Mouse (Mus musculus): ENCODE data around the gene Plac8.

The Plac8 gene

DNA sequence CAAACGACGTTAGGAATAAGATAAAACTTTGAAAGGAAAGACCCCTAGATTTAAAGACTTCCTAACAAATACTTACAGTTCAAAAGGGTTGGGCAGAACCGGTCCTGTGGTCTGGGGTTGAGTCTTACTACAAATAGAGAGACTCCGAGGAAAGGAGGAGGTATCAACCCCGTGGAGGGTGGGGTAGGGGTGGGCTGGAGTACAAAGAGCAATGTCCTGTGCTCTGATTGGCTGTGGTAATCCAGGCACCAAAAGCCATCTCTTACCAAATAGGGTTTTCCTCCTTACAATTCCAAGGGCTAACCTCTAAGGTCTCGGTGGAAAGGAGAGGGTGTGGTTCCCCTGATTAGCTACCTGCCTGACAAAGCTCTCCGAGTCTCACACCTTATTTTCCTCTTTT is at the start of gene Plac8:
Gene Plac8 (minus strand): TSS at position 177 of the 400 bp plus-strand sequence.
- no peak for DNase-seq

DNA sequence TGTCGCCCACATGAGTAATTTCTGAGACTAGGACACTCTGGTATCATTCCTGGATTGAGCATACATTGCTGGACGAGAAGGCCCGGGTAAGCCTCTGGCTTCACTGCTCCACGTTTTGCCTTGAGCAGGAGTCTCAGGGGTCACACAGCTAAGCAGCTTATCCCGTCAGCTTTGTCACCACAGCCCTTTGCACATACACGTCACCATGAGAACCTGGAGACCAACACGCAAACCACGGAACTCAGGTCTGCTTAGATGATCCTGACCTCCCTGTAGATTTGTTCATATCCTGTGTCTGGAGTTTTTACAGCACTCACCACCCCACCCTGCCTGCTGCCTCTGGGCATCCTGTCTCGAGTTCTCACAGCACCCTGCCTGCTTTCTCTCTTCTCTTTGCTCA is 48.9 kb upstream of the Plac8 start:
- no peak for DNase-seq

DNA sequence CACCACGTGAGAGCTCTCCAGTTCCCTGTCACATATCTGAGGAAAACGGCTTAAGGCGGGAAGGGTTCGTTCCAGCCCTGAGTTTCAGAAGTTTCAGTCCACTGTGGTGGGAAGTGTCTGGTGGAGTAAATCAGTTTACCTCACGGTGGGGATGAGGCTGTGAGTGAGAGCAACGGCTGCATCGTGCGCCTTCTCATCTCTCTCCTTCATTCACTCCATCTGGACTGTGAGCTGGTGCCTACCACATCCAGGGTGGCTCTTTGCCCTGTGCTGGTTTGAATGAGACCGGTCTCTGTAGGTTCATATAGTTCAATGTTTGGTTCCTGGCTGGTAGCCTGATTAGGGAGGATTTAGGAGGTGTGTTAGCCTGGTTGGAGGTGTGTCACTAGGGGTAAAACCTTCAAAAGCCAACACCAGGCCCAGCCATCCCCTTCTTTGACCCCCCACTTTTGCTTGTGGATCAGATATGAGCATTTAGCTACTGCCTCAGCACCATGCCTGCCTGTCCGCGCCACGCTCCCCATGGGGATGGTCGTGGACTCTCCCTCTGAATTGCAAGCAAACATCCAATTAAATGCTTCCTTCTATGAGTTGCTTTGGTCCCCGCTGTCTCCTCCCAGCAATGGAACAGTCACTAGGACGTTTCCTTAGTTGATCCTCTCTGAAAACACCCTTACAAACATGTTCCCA is 47.7 kb upstream of the Plac8 start:
- no peak for DNase-seq

GRCm38 (mm10) chr5:100613896-100614768 is 42.1 kb upstream of the Plac8 start:
- DNase-seq: no peak

GRCm38 (mm10) chr5:100607868-100608267 is 35.8 kb upstream of the Plac8 start:
- DNase-seq: no peak

- DNase-seq: peak; percentile 63
Observed at GRCm38 (mm10) chr5:100607090-100607762, 35.2 kb upstream of the Plac8 start.

DNA sequence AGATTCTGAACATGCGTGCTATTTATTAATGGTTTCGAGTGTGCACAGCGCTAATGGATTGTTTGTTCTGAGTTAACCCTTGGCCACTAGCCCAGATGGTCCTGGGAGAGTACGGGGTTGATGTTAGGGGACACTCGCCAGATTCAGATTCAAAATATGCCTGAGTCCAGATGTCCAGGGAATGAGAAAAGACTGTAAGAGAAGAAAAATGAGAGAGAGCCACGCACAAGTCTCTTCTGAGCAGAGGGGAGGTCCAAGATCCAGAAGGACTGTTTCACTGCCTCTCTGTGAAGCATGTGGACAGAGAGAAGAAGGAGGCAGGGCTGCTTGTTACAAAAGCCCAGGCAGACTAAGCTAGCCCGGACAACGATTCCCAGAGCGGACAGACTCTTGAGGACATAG is 33.8 kb upstream of the Plac8 start:
- DNase-seq: peak; percentile 76

DNA sequence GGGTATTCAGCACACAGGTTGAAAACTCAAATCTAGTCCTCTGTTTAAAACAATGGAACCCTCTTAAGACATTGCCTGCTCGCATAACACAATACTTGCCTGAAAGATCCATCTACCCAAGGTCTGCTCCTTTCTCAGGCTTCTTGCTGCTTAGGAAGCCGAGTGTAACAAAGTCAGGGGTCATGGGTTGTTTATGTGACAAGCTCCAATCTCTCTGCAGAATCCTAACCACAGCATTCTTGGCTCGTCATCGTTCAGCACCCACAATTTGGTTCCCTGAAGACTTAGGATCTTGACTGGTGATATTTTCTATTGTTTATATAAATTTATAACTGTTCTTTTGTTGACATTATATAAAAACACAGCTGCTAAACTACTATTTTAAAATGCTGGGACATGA is 32.0 kb upstream of the Plac8 start:
- peak; percentile 71 for DNase-seq

GRCm38 (mm10) chr5:100601864-100602263 is 29.8 kb upstream of the Plac8 start:
- no peak for DNase-seq

DNA sequence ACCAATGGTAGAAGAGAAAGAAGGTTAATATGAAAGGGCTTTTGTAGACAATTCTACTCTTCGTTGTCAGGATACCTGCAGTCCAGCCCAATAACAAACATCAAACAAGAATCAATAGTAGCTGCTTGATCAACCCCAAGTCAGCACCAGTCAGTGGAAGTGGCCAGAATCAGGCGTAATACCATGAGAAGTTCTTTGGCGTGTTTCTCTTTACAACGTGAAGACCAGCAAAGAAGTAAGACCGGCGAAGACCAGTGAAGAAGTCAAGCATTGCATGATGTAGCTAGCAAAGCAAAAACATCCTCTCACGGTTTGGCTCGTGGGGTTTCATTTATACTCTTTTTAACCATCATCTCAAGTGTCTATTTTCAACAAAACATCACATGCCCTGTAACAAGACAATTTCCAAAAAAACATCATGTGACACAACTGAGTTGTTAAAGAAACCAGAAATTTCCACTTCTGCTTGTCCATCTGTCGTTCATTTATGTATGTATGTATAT is 27.0 kb upstream of the Plac8 start:
- DNase-seq: no peak

- no peak for DNase-seq
Observed at GRCm38 (mm10) chr5:100597886-100598485, 25.9 kb upstream of the Plac8 start.

DNA sequence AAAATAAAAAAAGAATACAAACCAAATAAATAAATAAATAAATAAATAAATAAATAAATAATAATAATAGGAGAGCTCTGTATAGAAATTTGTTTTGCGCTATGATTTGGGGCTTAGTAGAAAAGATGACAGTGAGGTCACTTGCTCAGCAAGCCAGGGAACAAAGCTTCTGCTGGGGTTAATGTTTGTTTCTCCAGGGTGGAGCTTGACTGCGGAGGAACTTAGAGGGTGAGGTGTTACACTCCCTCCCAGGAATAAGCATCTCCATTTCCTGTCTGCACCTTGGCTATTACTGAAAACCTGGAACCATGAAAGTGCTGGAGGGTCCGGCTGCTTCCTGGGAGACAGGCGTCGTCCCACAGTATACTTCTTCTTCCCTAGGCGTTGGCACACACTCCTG is 24.0 kb upstream of the Plac8 start:
- DNase-seq: no peak

GRCm38 (mm10) chr5:100594803-100595467 is 22.9 kb upstream of the Plac8 start:
- DNase-seq: no peak

DNA sequence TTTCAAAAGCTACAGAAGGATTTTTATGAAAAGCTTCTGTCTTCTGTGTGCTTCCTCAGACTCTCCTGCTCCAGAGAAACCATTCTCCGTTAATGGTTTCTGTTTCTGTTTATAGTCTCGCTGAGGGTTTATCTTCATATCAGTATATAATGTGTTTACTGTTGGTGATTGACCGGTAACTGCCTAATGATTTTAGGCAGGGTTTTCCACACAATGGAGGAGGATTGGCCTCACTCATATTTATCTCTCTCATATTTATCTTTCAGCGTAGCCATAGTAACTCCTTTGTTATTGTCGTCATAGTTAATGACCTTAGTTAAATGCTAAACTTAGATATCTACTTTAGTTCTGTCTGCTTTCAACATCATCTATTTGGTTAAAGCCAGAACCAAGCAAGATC is 18.5 kb upstream of the Plac8 start:
- DNase-seq: no peak

GRCm38 (mm10) chr5:100587626-100588025 is 15.6 kb upstream of the Plac8 start:
- no peak for DNase-seq

GRCm38 (mm10) chr5:100587136-100587535 is 15.1 kb upstream of the Plac8 start:
- no peak for DNase-seq

GRCm38 (mm10) chr5:100585657-100586056 is 13.6 kb upstream of the Plac8 start:
- no peak for DNase-seq

- DNase-seq: no peak
Observed at GRCm38 (mm10) chr5:100585206-100585644, 13.2 kb upstream of the Plac8 start.

GRCm38 (mm10) chr5:100583066-100583465 is 11.0 kb upstream of the Plac8 start:
- DNase-seq: no peak

DNA sequence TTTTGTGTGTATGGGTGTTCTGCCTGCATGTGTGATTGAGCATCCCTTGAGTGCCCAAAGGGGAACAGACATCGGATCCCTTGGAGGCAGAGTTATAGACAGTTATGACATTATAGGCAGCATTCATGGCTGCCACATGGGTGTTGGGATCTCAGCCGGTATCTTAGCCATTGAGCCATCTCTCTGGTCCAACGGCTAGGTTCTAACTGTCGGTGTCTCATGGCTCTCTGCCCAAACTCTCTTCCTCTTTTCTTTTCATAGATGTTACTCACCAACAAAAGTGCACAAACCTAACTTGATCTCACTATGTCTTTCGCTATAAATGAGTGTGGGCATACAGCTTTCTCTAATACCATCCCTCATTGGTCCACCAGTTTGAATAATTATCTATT is 10.4 kb upstream of the Plac8 start:
- no peak for DNase-seq

DNA sequence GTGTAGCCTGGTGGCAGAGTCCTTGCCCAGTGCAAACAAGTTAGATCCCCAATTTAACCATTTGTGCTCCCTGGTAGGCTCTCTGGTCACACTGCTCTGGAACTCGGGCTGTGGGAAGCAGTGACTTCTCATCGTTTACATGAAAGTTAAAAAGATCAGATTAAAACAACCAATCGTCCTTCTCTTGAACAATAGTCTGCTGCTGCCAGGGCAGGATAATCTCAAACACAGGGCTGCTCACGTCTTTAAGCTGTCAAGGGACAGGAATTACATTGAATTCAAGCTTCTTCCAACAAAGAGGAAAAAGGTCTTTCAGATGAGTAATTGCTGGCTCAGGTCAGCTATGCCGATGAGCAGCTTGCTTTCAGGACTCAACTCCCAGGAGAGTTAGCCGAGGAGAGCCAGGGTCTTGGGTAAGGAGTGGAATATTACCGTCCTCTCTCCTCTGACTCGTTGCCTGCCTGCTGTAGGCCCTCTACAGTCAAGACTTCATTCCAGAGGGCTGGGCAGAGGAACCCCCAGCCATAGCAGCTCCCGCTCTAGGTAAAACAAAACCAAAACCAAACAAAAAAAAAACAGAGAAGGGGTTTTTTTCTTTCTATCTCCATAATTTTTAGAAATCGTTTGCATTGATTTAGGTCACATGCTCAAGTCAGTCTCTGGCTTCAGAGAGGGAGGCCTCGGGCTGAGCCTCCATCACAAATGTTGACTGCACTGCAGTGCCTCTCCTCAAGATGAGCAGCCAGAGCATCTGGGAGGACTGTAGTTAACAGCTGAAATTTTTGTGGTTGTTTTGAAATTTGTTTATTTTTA is 9.8 kb upstream of the Plac8 start:
- DNase-seq: no peak

All from lung, postnatal 10 days (tissue).